Mouse (Mus musculus) C2C12 (cell line): ENCODE data around the gene Nup107. TPM values are rescaled to one million over a fixed set of nuclear protein-coding genes. Genes with fewer than 3 reads are reported as not detected.

Experiments used
- H3K27me3 ChIP-seq: one replicate; pipeline ENCODE4 v1.6.1; 2011; ENCODE audit not compliant: control insufficient read depth, insufficient read depth, insufficient read length
- H3K36me3 ChIP-seq: one replicate; pipeline ENCODE4 v1.6.1; 2011; ENCODE audit not compliant: control insufficient read depth, insufficient read depth
- H3K4me3 ChIP-seq: one replicate; pipeline ENCODE4 v1.5.1; 2011; ENCODE audit warnings: mild to moderate bottlenecking, control low read depth; ENCODE audit not compliant: poor library complexity, insufficient read depth, severe bottlenecking
- H3K79me2 ChIP-seq: one replicate; pipeline ENCODE4 v1.6.1; 2011; ENCODE audit not compliant: control insufficient read depth, insufficient read depth
- H3K79me3 ChIP-seq: one replicate; pipeline ENCODE4 v1.6.1; 2011; ENCODE audit warnings: low read depth, control low read depth
- H3ac ChIP-seq: one replicate; pipeline ENCODE3; 2011; ENCODE audit warnings: low read depth; ENCODE audit not compliant: control insufficient read depth, insufficient read length
- CEBPB ChIP-seq: IDR thresholded peaks from one replicate; pipeline ENCODE4 v1.6.1; 2011; ENCODE audit warnings: low read depth, mild to moderate bottlenecking, control low read depth, moderate library complexity
- CTCF ChIP-seq: IDR thresholded peaks from one replicate; pipeline ENCODE4 v1.5.1; 2011; ENCODE audit not compliant: control insufficient read depth, insufficient read depth, insufficient read length
- FOSL1 ChIP-seq: IDR thresholded peaks from one replicate; pipeline ENCODE4 v1.8.0; 2011; ENCODE audit warnings: mild to moderate bottlenecking, low read length; ENCODE audit not compliant: poor library complexity, insufficient read depth, severe bottlenecking
- MAX ChIP-seq: IDR thresholded peaks from one replicate; pipeline ENCODE4 v1.6.1; 2011; ENCODE audit warnings: mild to moderate bottlenecking, control low read depth
- MYOD1 ChIP-seq: IDR thresholded peaks from one replicate; pipeline ENCODE4 v1.6.1; 2011; ENCODE audit warnings: low read depth; ENCODE audit not compliant: control insufficient read depth, insufficient read length
- MYOG ChIP-seq: IDR thresholded peaks from one replicate; pipeline ENCODE4 v1.6.1; 2011; ENCODE audit not compliant: control insufficient read depth, insufficient read length; ENCODE audit errors: extremely low read depth
- USF1 ChIP-seq: IDR thresholded peaks from one replicate; pipeline ENCODE4 v1.6.1; 2011; ENCODE audit warnings: low read depth, mild to moderate bottlenecking, control low read depth, moderate library complexity
- polyA plus RNA-seq: library from polyadenylated mRNA; unstranded; fragments of >200 nt; fragmentation: generic; extraction: Trizol; gene quantifications from one replicate; pipeline ENCODE4 v1.2.1, GENCODE M21; 2012; ENCODE audit warnings: missing spikeins

The Nup107 gene
- polyA plus RNA-seq, 1 experiment, result 41.2 TPM

DNA sequence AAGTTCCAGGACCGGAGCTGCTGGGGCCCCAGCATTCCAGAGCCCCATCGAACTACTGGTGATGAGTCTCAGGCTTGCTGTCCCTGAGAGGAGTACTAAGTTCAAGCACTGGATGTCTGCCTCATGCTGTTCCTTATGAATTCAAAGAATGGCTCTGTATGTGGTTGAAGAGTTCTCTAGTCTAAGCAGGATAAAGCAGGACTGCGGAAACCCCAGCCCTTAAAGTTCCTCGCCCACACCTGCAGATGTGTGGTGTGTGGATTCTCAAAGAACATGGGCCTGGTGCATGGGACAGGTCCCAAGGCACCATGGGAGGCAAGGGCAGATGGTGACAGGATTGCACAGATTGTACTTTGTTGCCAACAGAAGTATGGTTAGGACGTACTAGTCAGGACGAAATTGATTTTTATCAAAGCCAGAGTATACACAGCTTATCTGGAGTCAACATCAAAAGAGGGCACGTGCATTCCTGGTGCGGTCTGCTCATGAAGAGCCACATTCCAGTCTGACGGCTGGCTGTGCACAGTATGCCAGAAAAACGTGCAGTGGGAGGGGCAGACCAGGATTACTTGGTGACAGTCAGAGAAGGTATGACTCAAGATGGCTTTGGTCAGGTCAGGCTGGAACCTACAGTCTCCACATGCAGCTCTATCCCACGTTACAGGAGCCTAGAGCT is 63.2 kb downstream of the Nup107 start:
- Histone ChIP-seq H3K27me3 (no peaks in the 10 kb centered on the region), H3K4me3 (no peak overlapping the region), H3K79me3 (no peaks in the 10 kb centered on the region), H3K36me3 (no peaks in the 10 kb centered on the region), H3ac (no peak overlapping the region), H3K79me2 (no peaks in the 10 kb centered on the region)
- no peak for TF ChIP-seq FOSL1
- no peak for TF ChIP-seq MYOD1
- no peak for TF ChIP-seq USF1
- no peak for TF ChIP-seq MAX
- TF ChIP-seq CEBPB, result no peak
- no peak for TF ChIP-seq MYOG
- TF ChIP-seq CTCF, result no peak

DNA sequence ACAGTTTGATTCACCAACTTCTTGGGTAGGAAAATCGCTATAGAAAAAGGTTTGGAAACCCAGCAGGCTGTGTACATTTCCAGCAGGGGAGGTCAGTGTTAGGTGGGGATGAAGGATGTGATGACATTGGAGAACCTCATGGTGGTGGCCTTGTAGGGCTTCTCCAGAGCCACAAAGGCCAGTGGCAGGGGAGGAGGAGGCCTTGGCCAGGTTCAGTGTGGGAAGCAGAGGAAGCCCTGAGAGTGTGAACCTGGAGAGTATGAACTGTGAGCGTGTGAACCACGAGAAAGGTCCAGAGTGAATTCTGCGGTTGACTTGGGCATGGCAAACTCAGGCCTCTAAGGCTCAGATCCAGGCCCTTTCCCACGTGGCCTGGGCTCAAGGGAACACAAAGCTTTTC is 63.9 kb downstream of the Nup107 start:
- TF ChIP-seq USF1 (no peak), MYOD1 (no peak), FOSL1 (no peak), CTCF (no peak), CEBPB (no peak), MAX (no peak), MYOG (no peak)
- no peaks in the 10 kb centered on the region for H3K79me2 ChIP-seq
- H3ac ChIP-seq, result no peak overlapping the region

DNA sequence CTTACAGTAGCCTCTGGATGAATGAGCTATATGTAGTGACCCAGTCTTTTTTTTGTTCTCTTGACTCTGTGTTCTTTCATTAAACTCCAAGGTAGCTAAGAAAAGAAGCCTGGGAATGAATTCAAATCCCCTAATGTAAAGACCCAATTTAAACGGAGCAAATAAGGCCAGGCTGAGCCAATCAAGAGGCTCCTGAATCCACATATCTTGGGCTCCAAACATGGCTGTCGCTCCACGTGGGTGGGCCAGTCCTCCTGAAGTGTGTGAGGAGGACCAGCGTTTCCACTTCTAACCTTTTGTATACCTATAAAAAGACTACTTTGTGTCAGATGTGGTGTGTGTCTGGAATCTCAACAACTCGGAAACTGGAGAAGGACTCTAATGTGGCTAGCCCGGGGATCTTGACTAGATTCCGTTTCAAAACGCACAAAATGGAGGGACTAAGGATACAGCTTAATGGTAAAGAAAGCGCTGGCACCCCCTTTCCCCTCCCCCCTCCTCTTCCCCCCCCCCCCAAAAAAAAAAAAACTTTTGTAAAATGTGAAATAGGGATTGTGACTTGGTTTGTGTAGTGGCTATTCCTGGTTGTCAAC is 64.9 kb downstream of the Nup107 start:
- Histone ChIP-seq H3K4me3 (no peak overlapping the region), H3ac (no peak overlapping the region), H3K36me3 (no peaks in the 10 kb centered on the region), H3K27me3 (no peaks in the 10 kb centered on the region), H3K79me3 (no peaks in the 10 kb centered on the region), H3K79me2 (no peaks in the 10 kb centered on the region)
- no peak for TF ChIP-seq MAX
- TF ChIP-seq CEBPB, result no peak
- TF ChIP-seq MYOD1, result no peak
- TF ChIP-seq MYOG, result no peak
- no peak for TF ChIP-seq USF1
- TF ChIP-seq CTCF, result no peak
- no peak for TF ChIP-seq FOSL1

More for the DNA sequence above, 63.9 kb downstream of the Nup107 start:
- H3K79me3 ChIP-seq, result no peaks in the 10 kb centered on the region
- no peaks in the 10 kb centered on the region for H3K27me3 ChIP-seq
- no peaks in the 10 kb centered on the region for H3K36me3 ChIP-seq
- H3K4me3 ChIP-seq, result no peak overlapping the region

DNA sequence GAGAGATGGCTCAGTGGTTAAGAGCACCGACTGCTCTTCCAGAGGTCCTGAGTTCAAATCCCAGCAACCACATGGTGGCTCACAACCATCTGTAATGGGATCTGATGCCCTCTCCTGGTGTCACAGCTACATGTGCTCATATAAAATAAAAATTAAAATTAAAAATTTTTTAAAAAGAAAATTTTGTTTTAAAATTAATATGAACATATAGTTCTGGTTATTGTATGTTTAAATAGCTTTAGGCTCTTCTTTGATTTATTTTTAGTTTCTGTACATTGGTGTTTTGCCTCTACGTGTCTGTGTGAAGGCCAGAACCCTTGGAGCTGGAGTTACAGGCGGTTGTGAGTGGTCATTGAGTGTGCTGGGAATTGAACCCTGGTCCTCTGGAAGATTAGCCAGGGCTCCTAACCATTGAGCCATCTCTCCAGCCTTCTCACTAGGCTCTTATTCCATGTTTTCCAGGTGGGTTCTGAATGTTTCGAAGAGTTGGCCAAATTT is 65.6 kb downstream of the Nup107 start:
- H3K36me3 ChIP-seq, result no peaks in the 10 kb centered on the region
- H3K79me2 ChIP-seq, result no peaks in the 10 kb centered on the region
- TF ChIP-seq CEBPB, result no peak
- TF ChIP-seq FOSL1, result no peak
- TF ChIP-seq MYOD1, result no peak
- TF ChIP-seq MYOG, result no peak
- TF ChIP-seq MAX, result no peak
- no peak for TF ChIP-seq CTCF
- no peak for TF ChIP-seq USF1
- H3K4me3 ChIP-seq, result no peak overlapping the region
- H3K79me3 ChIP-seq, result no peaks in the 10 kb centered on the region
- H3ac ChIP-seq, result no peak overlapping the region
- no peaks in the 10 kb centered on the region for H3K27me3 ChIP-seq

DNA sequence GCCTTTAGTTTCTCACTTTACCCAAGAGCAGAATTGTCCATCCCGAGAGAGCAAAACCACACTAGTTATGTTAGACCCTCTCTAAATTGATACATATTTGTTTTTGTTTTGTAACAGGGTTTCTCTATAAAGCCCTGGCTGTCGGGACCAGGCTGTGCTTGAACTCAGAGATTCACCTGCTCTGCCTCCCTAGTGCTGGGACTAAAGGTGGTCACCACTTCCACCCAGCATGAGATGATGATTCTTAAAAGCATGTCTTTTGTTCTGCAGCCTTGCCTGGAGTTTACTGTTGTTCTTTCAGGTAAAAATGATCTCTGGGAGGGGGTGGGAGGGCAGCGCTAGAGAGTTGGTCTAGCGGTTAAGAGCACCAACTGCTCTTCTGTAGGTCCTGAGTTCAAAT is 66.2 kb downstream of the Nup107 start:
- no peaks in the 10 kb centered on the region for H3K27me3 ChIP-seq
- no peak overlapping the region for H3K4me3 ChIP-seq
- H3K79me3 ChIP-seq, result no peaks in the 10 kb centered on the region
- TF ChIP-seq MYOD1 (no peak), CEBPB (no peak), CTCF (no peak), MYOG (no peak), USF1 (no peak), FOSL1 (no peak), MAX (no peak)
- no peaks in the 10 kb centered on the region for H3K79me2 ChIP-seq
- no peaks in the 10 kb centered on the region for H3K36me3 ChIP-seq
- H3ac ChIP-seq, result no peak overlapping the region
